Mouse (Mus musculus) hindbrain, embryonic 10.5 days (tissue): ENCODE measurements around the gene Gnao1. TPM values are rescaled to one million over a fixed set of nuclear protein-coding genes. Genes with fewer than 3 reads are reported as not detected.

Source experiments
- DNase-seq: peaks from one replicate; pipeline ENCODE4 v3.0.0-alpha.2; 2017; ENCODE audit warnings: low spot score
- H3K27ac ChIP-seq: fragments of 300-500 bp; sonication (generic); 2 replicates; pipeline ENCODE4 v1.5.1; 2016; ENCODE audit warnings: mild to moderate bottlenecking, moderate library complexity
- H3K27me3 ChIP-seq: fragments of 300-500 bp; sonication (generic); 2 replicates; pipeline ENCODE4 v1.6.1; 2016; ENCODE audit warnings: mild to moderate bottlenecking; ENCODE audit not compliant: poor library complexity, insufficient read depth, severe bottlenecking
- H3K36me3 ChIP-seq: fragments of 300-500 bp; sonication (generic); 2 replicates; pipeline ENCODE4 v1.6.1; 2016; ENCODE audit warnings: mild to moderate bottlenecking, moderate library complexity
- H3K4me1 ChIP-seq: fragments of 300-500 bp; sonication (generic); replicated peaks from 2 replicates; pipeline ENCODE4 v1.6.1; 2016; ENCODE audit warnings: mild to moderate bottlenecking
- H3K4me3 ChIP-seq: fragments of 300-500 bp; sonication (generic); 2 replicates; pipeline ENCODE4 v1.5.1; 2016; ENCODE audit warnings: mild to moderate bottlenecking, moderate library complexity
- H3K9me3 ChIP-seq: fragments of 300-500 bp; sonication (generic); 2 replicates; pipeline ENCODE4 v1.6.1; 2016; ENCODE audit warnings: mild to moderate bottlenecking, moderate library complexity
- WGBS: fragments of 180-500 bp; shearing (Covaris S2); methylation state at CpG from one replicate; pipeline ENCODE4 v1.1.7; 2016; 5-methylcytosine and 5-hydroxymethylcytosine counted together
- polyA plus RNA-seq: library from polyadenylated mRNA; unstranded; fragments of >200 nt; fragmentation: Nextera tagmentation; extraction: Ambion mirVana; gene quantifications from 2 replicates; pipeline ENCODE4 v1.2.1, GENCODE M21; 2016

The Gnao1 gene
- polyA plus RNA-seq, 1 experiment from 2014 or later: 32.7 TPM

DNA sequence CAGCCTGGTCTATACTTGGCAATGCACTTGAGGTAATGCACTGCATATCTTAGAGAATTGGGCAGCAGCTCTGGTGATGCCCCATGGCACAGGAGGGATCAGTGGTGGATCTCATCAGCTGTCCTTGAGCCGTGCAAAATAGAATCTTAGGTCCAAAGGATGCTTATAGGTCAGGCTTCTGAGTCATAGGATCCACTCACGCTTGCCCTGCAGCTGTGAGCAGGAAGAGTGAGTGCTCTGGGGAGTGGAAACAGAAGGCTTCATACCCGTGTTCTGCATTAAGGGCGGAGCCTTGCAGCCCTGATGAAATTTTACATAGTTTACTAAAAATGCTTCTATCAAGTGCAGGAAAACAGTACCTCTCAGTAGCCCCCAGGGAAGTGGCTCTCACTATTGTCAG, 45.5 kb downstream of the Gnao1 start:
- Histone ChIP-seq H3K27ac (no peak overlapping the region), H3K4me1 (peaks cover 10% of the 10 kb centered on the region), H3K27me3 (no peaks in the 10 kb centered on the region), H3K4me3 (no peak overlapping the region), H3K9me3 (no peaks in the 10 kb centered on the region), H3K36me3 (no peaks in the 10 kb centered on the region)
- DNase-seq: no peak
- 78% methylated on average over 4 of the region's 4 CpGs for WGBS

DNA sequence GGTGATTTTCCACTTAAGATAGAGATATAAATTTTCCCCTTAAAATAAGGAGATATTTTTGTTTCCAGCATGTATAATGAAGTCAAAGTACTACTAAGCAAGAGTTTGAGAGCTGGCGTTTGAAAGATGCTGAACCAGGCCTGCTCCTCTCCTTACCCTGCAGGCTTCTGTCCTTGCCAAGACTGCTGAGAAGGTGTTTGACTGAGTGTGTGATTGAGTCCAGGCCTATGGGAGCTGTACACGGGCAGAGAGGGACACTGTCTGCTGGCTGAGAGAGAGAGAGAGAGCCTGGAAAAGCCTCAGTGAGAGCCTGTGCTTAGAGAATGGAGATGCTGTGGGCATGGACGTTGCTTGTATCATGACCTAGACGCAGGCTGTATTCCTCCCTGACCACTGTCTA, 47.4 kb downstream of the Gnao1 start:
- Histone ChIP-seq H3K4me1 (peaks cover 12% of the 10 kb centered on the region), H3K36me3 (no peaks in the 10 kb centered on the region), H3K27ac (no peak overlapping the region), H3K27me3 (no peaks in the 10 kb centered on the region), H3K9me3 (no peaks in the 10 kb centered on the region), H3K4me3 (no peak overlapping the region)
- WGBS: 84% methylated on average over 4 of the region's 4 CpGs
- DNase-seq: no peak

DNA sequence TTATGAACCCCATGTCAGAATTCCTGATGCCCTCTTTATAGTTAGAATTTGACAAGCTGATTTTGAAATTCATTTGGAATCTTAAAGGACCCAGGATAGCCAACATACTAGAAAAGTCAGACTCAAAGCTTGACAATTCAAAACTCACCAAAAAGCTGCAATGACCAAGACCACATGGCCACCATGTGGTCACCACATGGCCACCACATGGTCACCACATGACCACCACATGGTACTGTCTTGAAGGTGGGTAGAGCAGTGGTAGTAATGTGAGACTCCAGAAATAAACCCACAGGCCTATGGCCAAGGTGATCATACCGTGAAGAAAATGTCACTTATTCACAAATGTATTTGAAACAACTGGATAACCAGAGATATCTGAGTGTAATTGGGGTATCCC, 48.5 kb downstream of the Gnao1 start:
- H3K36me3 ChIP-seq: no peaks in the 10 kb centered on the region
- DNase-seq: no peak
- H3K27me3 ChIP-seq: no peaks in the 10 kb centered on the region
- no peak overlapping the region for H3K27ac ChIP-seq
- H3K4me1 ChIP-seq: peaks cover 12% of the 10 kb centered on the region
- 82% methylated on average over 1 of the region's 1 CpGs for WGBS
- H3K9me3 ChIP-seq: no peaks in the 10 kb centered on the region
- H3K4me3 ChIP-seq: no peak overlapping the region

DNA sequence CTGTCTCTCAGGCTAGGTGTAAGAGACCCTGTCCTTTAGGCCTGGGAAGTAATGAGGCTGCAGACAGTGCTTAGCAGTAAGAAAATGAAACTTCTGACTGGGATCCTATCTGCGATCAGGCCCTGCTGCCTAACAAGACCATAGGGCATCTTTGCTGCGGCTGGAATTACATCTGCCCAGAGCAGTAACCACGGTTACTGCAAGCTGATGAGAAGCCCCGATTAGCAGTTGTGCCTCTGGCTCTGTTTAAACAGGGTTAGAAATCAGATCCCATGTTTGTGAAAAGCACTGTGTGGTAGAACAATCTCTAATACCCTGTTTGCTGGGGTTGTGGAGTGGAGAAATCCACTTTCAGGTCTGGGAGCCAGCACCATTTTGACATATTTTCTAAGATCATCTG, 50.3 kb downstream of the Gnao1 start:
- Histone ChIP-seq H3K36me3 (no peaks in the 10 kb centered on the region), H3K4me1 (peaks cover 12% of the 10 kb centered on the region), H3K27me3 (no peaks in the 10 kb centered on the region), H3K9me3 (no peaks in the 10 kb centered on the region), H3K27ac (no peak overlapping the region), H3K4me3 (no peak overlapping the region)
- DNase-seq: no peak
- WGBS: 40% methylated on average over 4 of the region's 4 CpGs

DNA sequence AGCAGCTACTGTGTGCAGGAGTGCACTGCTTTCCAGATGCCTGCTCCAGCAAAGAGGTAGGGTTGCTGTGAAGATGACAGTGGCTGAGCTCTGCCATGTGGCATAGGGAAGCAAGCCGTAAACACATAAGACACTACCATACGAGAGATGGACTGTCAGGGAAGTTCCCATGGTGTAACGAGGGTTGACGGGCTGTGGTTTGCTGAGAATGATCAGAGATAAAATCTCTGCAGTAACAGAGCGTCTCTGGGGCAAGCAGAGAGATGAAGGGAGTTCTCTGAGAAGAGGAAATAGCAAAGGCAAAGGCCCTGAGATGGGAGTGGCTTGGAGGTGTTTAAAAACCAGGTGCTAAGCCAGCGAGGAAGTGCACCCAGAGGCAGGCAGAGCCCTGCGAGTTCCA, 54.3 kb downstream of the Gnao1 start:
- Histone ChIP-seq H3K9me3 (no peaks in the 10 kb centered on the region), H3K27ac (no peak overlapping the region), H3K4me1 (peaks cover 12% of the 10 kb centered on the region), H3K36me3 (no peaks in the 10 kb centered on the region), H3K4me3 (no peak overlapping the region), H3K27me3 (no peaks in the 10 kb centered on the region)
- 79% methylated on average over 7 of the region's 7 CpGs for WGBS
- DNase-seq: no peak

DNA sequence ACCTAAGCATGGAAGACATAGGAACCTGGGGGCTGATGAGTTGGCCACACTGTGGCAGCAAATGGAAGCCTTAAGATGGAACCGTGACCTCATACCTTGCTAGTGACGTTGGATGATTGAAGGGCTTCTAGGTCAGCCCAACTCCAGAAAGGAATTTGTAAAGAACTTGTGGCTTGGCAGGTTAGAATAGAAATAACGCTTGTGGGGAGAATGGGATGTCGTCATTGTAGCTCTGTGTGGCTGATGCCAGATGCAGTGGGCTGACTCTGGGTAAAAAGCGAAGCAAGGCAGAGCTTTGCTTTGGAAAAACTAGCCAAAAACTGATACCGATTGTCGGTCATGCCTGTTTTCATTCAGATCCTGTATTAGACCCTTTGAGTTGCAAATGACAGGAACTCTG, 56.5 kb downstream of the Gnao1 start:
- no peaks in the 10 kb centered on the region for H3K9me3 ChIP-seq
- H3K27me3 ChIP-seq: no peaks in the 10 kb centered on the region
- no peak for DNase-seq
- no peaks in the 10 kb centered on the region for H3K36me3 ChIP-seq
- no peak overlapping the region for H3K27ac ChIP-seq
- H3K4me1 ChIP-seq: no peaks in the 10 kb centered on the region
- WGBS: 86% methylated on average over 7 of the region's 7 CpGs
- no peak overlapping the region for H3K4me3 ChIP-seq

DNA sequence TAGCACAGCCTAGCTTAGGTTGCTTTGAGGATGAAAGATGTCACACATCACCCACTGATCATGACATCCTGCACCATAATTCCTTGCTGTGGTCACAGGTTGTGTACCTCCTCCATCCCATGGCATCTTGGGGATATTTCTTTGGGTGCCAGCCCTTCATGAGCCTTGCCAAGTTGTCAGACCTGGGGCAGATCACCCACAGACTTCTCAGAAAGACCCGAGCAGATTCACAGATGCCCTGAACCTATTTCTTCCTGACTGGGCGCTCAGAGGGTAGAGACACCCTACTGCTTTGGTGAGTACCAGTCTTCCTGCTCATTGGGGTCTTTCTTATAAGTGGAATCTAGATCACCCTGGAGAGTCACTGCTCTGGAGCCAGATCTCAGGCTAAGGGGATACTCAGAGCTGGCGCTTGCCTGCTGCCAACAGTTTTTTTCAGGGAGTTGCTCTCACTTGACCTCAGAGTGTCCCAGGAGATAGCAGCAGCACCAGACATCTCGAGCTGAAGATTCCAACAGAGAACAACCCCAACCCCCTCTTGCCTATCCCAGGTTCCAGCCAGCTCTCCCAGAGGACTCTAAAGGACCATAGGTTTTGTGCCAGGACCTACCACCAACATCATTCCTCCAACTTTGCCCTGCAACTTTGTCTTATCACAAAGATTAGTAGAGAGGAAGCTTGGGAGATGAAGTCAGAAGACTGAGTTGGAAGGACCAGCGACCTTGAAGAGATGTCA, 58.9 kb downstream of the Gnao1 start:
- no peaks in the 10 kb centered on the region for H3K4me1 ChIP-seq
- 82% methylated on average over 5 of the region's 5 CpGs for WGBS
- no peaks in the 10 kb centered on the region for H3K9me3 ChIP-seq
- H3K4me3 ChIP-seq: no peak overlapping the region
- no peaks in the 10 kb centered on the region for H3K36me3 ChIP-seq
- no peak overlapping the region for H3K27ac ChIP-seq
- no peaks in the 10 kb centered on the region for H3K27me3 ChIP-seq
- DNase-seq: no peak

DNA sequence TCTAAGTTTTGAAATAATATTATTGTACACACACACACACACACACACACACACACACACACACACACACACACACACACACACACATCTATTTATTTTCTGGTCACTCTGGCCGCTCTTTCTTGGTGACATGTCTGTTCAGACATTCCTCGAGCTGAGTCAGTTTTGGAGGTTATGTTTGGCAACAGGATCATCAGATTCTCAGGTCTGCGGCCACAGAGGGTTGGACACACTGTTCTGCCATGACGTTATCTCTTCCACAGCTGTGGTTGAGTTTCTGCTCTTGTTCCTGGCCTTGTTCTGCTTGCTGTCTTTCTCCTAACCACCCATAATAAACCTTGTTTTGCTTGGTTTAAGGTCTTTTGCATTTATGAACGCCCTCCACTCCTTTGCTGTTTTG, 61.5 kb downstream of the Gnao1 start:
- Histone ChIP-seq H3K27me3 (no peaks in the 10 kb centered on the region), H3K9me3 (no peaks in the 10 kb centered on the region), H3K36me3 (no peaks in the 10 kb centered on the region), H3K27ac (no peak overlapping the region), H3K4me3 (no peak overlapping the region), H3K4me1 (no peaks in the 10 kb centered on the region)
- DNase-seq: no peak
- 92% methylated on average over 5 of the region's 5 CpGs for WGBS

DNA sequence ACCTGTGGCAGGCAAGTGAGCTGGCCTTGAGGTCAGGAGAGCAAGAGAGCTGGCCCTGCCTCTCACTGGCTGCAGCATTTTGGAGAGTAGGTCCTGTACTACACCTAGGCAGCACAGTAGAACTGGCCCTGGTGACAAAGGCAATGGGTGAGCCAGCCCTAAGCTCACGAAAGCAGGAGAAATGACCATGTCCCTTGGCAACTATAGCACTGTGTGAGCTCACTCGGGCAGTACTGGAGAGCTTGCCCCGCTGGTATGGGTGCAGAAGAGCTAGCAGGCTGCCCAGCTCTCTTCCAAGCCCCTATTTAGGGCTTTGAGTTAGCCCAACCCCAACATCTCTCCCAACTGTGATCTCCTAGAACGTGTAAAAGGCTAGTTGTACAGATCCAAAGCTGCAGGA, 68.6 kb downstream of the Gnao1 start:
- no peak overlapping the region for H3K27ac ChIP-seq
- DNase-seq: no peak
- 85% methylated on average over 4 of the region's 4 CpGs for WGBS
- H3K4me3 ChIP-seq: no peak overlapping the region
- H3K27me3 ChIP-seq: no peaks in the 10 kb centered on the region
- H3K36me3 ChIP-seq: no peaks in the 10 kb centered on the region
- H3K9me3 ChIP-seq: no peaks in the 10 kb centered on the region
- H3K4me1 ChIP-seq: peaks cover 3% of the 10 kb centered on the region

DNA sequence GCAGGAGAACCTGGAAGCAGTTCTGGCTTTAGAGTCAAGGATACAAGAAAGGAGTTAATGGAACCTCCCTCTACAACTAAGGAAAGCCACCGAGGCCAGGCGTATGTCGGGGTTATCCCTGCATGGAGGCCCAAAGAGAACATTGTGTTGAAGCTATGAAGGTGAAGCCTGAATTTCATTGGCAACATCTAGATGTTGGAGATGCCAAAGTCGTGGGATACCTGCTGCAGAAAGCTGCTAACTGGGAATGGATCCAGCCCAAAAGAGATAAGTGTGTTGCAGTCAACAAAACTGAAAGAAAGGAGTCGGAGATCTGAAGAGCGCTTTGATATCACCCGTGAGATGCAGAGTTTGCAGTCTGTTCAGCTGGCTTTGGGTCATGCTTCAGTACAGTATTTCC, 70.2 kb downstream of the Gnao1 start:
- Histone ChIP-seq H3K9me3 (no peaks in the 10 kb centered on the region), H3K27me3 (no peaks in the 10 kb centered on the region), H3K4me3 (no peak overlapping the region), H3K36me3 (no peaks in the 10 kb centered on the region), H3K27ac (no peak overlapping the region), H3K4me1 (peaks cover 4% of the 10 kb centered on the region)
- DNase-seq: no peak
- 93% methylated on average over 7 of the region's 7 CpGs for WGBS

DNA sequence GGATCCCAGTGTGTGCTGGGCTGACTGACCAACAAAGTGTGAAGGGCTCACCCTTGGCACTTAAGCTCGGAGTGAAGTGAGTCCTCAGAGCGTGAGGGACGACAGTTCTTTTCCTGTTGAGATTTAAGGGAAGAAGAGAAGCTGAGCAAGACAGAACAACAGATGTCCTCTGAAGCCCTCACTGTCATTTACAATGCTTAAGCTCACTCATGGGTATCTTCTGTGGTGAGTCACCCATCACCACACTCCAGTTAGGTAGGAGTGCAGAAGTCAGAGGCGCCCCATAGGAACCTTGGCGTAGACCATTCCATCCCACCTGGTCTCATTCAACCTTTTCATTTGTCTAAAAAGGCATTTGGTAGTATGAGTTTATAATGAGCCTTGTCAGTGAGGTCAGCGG, 71.6 kb downstream of the Gnao1 start:
- H3K4me1 ChIP-seq: peaks cover 4% of the 10 kb centered on the region
- no peak for DNase-seq
- WGBS: 90% methylated on average over 6 of the region's 6 CpGs
- H3K27ac ChIP-seq: no peak overlapping the region
- H3K4me3 ChIP-seq: no peak overlapping the region
- H3K27me3 ChIP-seq: no peaks in the 10 kb centered on the region
- no peaks in the 10 kb centered on the region for H3K36me3 ChIP-seq
- H3K9me3 ChIP-seq: no peaks in the 10 kb centered on the region

DNA sequence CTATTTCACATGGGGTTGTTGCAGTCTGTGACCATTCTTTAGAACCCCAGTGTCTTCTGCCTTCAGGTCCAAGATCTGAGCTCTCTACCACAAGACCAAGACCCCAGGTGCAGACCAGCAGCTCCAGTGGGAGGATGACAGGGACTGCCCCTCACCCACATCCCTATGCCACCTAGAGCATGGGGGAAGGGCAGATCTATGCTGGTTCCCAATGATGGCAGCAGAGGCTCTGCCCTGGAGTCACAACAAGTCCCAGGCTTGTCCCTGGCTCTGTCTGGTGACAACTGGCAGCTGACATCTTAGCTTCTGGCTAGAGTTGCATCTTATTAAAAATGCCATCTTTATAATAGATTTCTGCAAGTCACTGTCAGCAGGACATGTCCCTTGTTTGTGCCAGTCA, 73.5 kb downstream of the Gnao1 start:
- H3K4me3 ChIP-seq: no peak overlapping the region
- no peak overlapping the region for H3K27ac ChIP-seq
- H3K9me3 ChIP-seq: no peaks in the 10 kb centered on the region
- no peaks in the 10 kb centered on the region for H3K27me3 ChIP-seq
- 0 out of 2 replicates have a peak, but pooled peaks cover 6% of the 10 kb centered on the region for H3K36me3 ChIP-seq
- no peak for DNase-seq
- peaks cover 6% of the 10 kb centered on the region for H3K4me1 ChIP-seq

DNA sequence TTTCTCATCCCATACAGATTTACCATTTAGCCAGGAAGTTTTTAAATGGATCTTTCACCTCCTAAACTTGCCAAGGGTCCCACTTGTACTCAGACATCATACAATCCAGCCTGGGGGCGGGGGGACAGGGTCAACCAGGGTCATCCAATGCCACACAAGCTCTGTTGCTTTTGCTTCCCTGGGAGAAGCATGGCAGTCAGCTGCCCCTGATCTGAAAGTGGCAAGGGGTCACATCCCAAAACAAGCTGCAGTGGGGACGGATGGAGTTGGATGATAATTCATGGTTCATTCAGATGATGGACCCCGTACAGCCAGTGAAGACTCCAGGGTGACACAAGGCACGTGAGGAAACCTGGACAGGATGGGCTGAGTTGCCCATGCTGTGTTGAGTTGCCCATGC, 74.0 kb downstream of the Gnao1 start:
- Histone ChIP-seq H3K36me3 (0 out of 2 replicates have a peak, but pooled peaks cover 6% of the 10 kb centered on the region), H3K4me1 (peaks cover 11% of the 10 kb centered on the region), H3K27ac (no peak overlapping the region), H3K9me3 (no peaks in the 10 kb centered on the region), H3K27me3 (no peaks in the 10 kb centered on the region), H3K4me3 (no peak overlapping the region)
- 66% methylated on average over 4 of the region's 4 CpGs for WGBS
- DNase-seq: no peak

DNA sequence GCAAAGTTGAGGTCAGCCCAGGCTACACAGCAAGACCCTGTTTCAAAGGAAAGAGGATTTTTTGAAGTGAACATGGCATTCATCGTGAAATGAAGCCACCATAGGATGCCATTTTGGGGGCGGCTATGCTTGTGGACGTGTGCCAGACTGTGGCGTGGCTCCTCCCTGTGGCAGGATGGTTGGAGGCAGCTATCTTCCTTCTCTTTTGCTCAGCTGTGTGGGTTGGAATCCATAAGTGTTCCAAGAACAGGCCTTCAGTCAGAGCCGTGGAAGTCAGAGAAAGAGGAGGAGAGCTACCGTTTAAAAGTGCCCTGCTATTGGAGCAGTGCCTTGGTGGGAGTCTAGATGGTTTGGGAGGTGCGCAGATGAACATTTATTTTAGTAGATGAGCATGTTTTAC, 74.5 kb downstream of the Gnao1 start:
- Histone ChIP-seq H3K4me1 (peaks cover 17% of the 10 kb centered on the region), H3K4me3 (no peak overlapping the region), H3K27ac (no peak overlapping the region), H3K27me3 (no peaks in the 10 kb centered on the region), H3K9me3 (no peaks in the 10 kb centered on the region), H3K36me3 (0 out of 2 replicates have a peak, but pooled peaks cover 6% of the 10 kb centered on the region)
- no peak for DNase-seq
- 89% methylated on average over 7 of the region's 7 CpGs for WGBS
